Mouse (Mus musculus): Measurements from ENCODE around the gene Nemp1. TPM values are rescaled to one million over a fixed set of nuclear protein-coding genes. Genes with fewer than 3 reads are reported as not detected.

Nemp1 gene
- polyA plus RNA-seq, 2 experiments: 9.0 to 12.3 TPM

DNA sequence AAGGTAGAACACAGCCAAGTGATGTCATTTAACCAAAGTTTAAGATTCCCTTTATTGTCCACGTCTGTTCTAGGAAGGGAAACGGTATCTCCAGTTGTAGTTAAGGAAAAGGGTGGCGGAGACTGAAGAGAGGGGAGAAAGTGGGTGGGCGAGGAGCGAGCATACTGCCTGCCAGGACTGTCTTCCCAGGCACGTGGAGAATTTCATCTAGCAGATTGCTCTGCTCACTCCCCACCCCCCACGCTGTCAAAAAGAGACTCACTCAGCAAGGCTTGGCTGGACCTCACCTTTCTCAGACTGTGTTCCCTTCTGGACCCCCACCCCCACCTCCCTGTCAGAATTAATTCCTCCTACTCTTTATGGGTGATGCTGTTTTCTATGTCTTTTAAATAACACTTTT is 2.5 kb downstream of the Nemp1 start:
- no peak for ATAC-seq (ENCODE audit: low FRiP score, low read depth)
- peaks cover 28% of the 10 kb centered on the region for H3K4me1 ChIP-seq (ENCODE audit: control insufficient read depth, insufficient read depth, low read length)
- no peaks in the 10 kb centered on the region for H3K9me3 ChIP-seq (ENCODE audit: control insufficient read depth, low read length)
- H3K36me3 ChIP-seq (ENCODE audit: control insufficient read depth, insufficient read depth, low read length): peaks cover 8% of the 10 kb centered on the region
- peak overlapping the region; percentile 55 for H3K4me3 ChIP-seq (replicated peaks; ENCODE audit: low read length)
- peak; percentile 50 for DNase-seq (ENCODE audit: low spot score)
- peak overlapping the region; percentile 79 for H3K9ac ChIP-seq (ENCODE audit: low read depth, low read length, severe bottlenecking)
- H3K27me3 ChIP-seq (ENCODE audit: control insufficient read depth, insufficient read depth, low read length): no peaks in the 10 kb centered on the region
- 5% methylated on average over 7 of the region's 7 CpGs for WGBS
- H3K27ac ChIP-seq (replicated peaks; ENCODE audit: low read depth, low read length): peak overlapping the region; percentile 98
- peak overlapping the region; percentile 54 for H3K4me2 ChIP-seq (replicated peaks; ENCODE audit: low read depth, low read length, severe bottlenecking)
- TF ChIP-seq POLR2A (IDR thresholded peaks at IDR 0.05; ENCODE audit: borderline replicate concordance, extremely low read depth, insufficient read depth, insufficient read length): no peak

- no peak for DNase-seq (ENCODE audit: low spot score)
- H3K9me3 ChIP-seq (ENCODE audit: control insufficient read depth, low read length): no peaks in the 10 kb centered on the region
- no peak overlapping the region for H3K9ac ChIP-seq (ENCODE audit: low read depth, low read length, severe bottlenecking)
- H3K27ac ChIP-seq (replicated peaks; ENCODE audit: low read depth, low read length): no peak overlapping the region
- 78% methylated on average over 2 of the region's 2 CpGs for WGBS
- H3K4me1 ChIP-seq (ENCODE audit: control insufficient read depth, insufficient read depth, low read length): peaks cover 18% of the 10 kb centered on the region
- ATAC-seq (ENCODE audit: low FRiP score, low read depth): no peak
- no peak for TF ChIP-seq POLR2A (IDR thresholded peaks at IDR 0.05; ENCODE audit: borderline replicate concordance, extremely low read depth, insufficient read depth, insufficient read length)
- no peaks in the 10 kb centered on the region for H3K36me3 ChIP-seq (ENCODE audit: control insufficient read depth, insufficient read depth, low read length)
- no peaks in the 10 kb centered on the region for H3K27me3 ChIP-seq (ENCODE audit: control insufficient read depth, insufficient read depth, low read length)
- H3K4me2 ChIP-seq (replicated peaks; ENCODE audit: low read depth, low read length, severe bottlenecking): no peak overlapping the region
- H3K4me3 ChIP-seq (replicated peaks; ENCODE audit: low read length): no peak overlapping the region
Observed at GRCm38 (mm10) chr10:127670185-127670584, 3.5 kb downstream of the Nemp1 start.

- H3K9me3 ChIP-seq (ENCODE audit: control insufficient read depth, low read length): no peaks in the 10 kb centered on the region
- 42% methylated on average over 2 of the region's 2 CpGs for WGBS
- H3K4me3 ChIP-seq (replicated peaks; ENCODE audit: low read length): no peak overlapping the region
- no peak overlapping the region for H3K4me2 ChIP-seq (replicated peaks; ENCODE audit: low read depth, low read length, severe bottlenecking)
- peaks cover 16% of the 10 kb centered on the region for H3K4me1 ChIP-seq (ENCODE audit: control insufficient read depth, insufficient read depth, low read length)
- TF ChIP-seq POLR2A (IDR thresholded peaks at IDR 0.05; ENCODE audit: borderline replicate concordance, extremely low read depth, insufficient read depth, insufficient read length): no peak
- no peak overlapping the region for H3K27ac ChIP-seq (replicated peaks; ENCODE audit: low read depth, low read length)
- ATAC-seq (ENCODE audit: low FRiP score, low read depth) (no peak), DNase-seq (ENCODE audit: low spot score) (no peak)
- no peaks in the 10 kb centered on the region for H3K36me3 ChIP-seq (ENCODE audit: control insufficient read depth, insufficient read depth, low read length)
- H3K9ac ChIP-seq (ENCODE audit: low read depth, low read length, severe bottlenecking): no peak overlapping the region
- no peaks in the 10 kb centered on the region for H3K27me3 ChIP-seq (ENCODE audit: control insufficient read depth, insufficient read depth, low read length)
Observed at GRCm38 (mm10) chr10:127671276-127671675, 4.6 kb downstream of the Nemp1 start.

- Histone ChIP-seq H3K9me3 (ENCODE audit: control insufficient read depth, low read length) (no peaks in the 10 kb centered on the region), H3K9ac (ENCODE audit: low read depth, low read length, severe bottlenecking) (no peak overlapping the region), H3K4me3 (replicated peaks; ENCODE audit: low read length) (no peak overlapping the region), H3K4me1 (ENCODE audit: control insufficient read depth, insufficient read depth, low read length) (peaks cover 11% of the 10 kb centered on the region), H3K36me3 (ENCODE audit: control insufficient read depth, insufficient read depth, low read length) (no peaks in the 10 kb centered on the region), H3K27ac (replicated peaks; ENCODE audit: low read depth, low read length) (no peak overlapping the region), H3K4me2 (replicated peaks; ENCODE audit: low read depth, low read length, severe bottlenecking) (no peak overlapping the region), H3K27me3 (ENCODE audit: control insufficient read depth, insufficient read depth, low read length) (no peaks in the 10 kb centered on the region)
- no peak for TF ChIP-seq POLR2A (IDR thresholded peaks at IDR 0.05; ENCODE audit: borderline replicate concordance, extremely low read depth, insufficient read depth, insufficient read length)
- no peak for DNase-seq (ENCODE audit: low spot score)
- no peak for ATAC-seq (ENCODE audit: low FRiP score, low read depth)
- 90% methylated on average over 6 of the region's 6 CpGs for WGBS
Observed at GRCm38 (mm10) chr10:127674046-127674655, 7.5 kb downstream of the Nemp1 start.

GRCm38 (mm10) chr10:127674794-127675522 is 8.3 kb downstream of the Nemp1 start:
- Histone ChIP-seq H3K4me1 (ENCODE audit: control insufficient read depth, insufficient read depth, low read length) (peaks cover 4% of the 10 kb centered on the region), H3K27me3 (ENCODE audit: control insufficient read depth, insufficient read depth, low read length) (no peaks in the 10 kb centered on the region), H3K9ac (ENCODE audit: low read depth, low read length, severe bottlenecking) (no peak overlapping the region), H3K9me3 (ENCODE audit: control insufficient read depth, low read length) (no peaks in the 10 kb centered on the region), H3K36me3 (ENCODE audit: control insufficient read depth, insufficient read depth, low read length) (no peaks in the 10 kb centered on the region), H3K27ac (replicated peaks; ENCODE audit: low read depth, low read length) (no peak overlapping the region), H3K4me3 (replicated peaks; ENCODE audit: low read length) (no peak overlapping the region), H3K4me2 (replicated peaks; ENCODE audit: low read depth, low read length, severe bottlenecking) (no peak overlapping the region)
- 87% methylated on average over 8 of the region's 8 CpGs for WGBS
- TF ChIP-seq POLR2A (IDR thresholded peaks at IDR 0.05; ENCODE audit: borderline replicate concordance, extremely low read depth, insufficient read depth, insufficient read length): no peak
- DNase-seq (ENCODE audit: low spot score) (peak; percentile 82), ATAC-seq (ENCODE audit: low FRiP score, low read depth) (no peak; the same call in 1 of the 2 replicates)

All from limb, embryonic 14.5 days (tissue).